Mouse (Mus musculus) liver, adult 2 months (tissue): ENCODE measurements around the gene Zc3h12c. TPM values are rescaled to one million over a fixed set of nuclear protein-coding genes. Genes with fewer than 3 reads are reported as not detected.
"Not testable (repeated sequence)": the region's sequence is repeated elsewhere in the genome, so short reads cannot be mapped to it uniquely, and the experiment has no call there.

Experiments used
- DNase-seq: peaks from one replicate; pipeline ENCODE4 v3.0.0-alpha.2; 2011; ENCODE audit warnings: low read depth, low spot score; ENCODE audit errors: extremely low read depth
- H3K27ac ChIP-seq: fragments of 200-500 bp; replicated peaks from 2 replicates; pipeline ENCODE4 v1.5.1; 2012; ENCODE audit warnings: low read depth, mild to moderate bottlenecking, control low read depth, inconsistent platforms, low read length; ENCODE audit not compliant: insufficient read depth
- H3K27me3 ChIP-seq: fragments of 200-500 bp; 2 replicates; pipeline ENCODE4 v1.6.1; 2012; ENCODE audit warnings: mild to moderate bottlenecking, moderate library complexity, low read length, inconsistent platforms; ENCODE audit not compliant: control insufficient read depth, insufficient read depth
- H3K36me3 ChIP-seq: fragments of 200-500 bp; 2 replicates; pipeline ENCODE4 v1.6.1; 2012; ENCODE audit warnings: low read length, inconsistent platforms; ENCODE audit not compliant: control insufficient read depth, insufficient read depth
- H3K4me1 ChIP-seq: fragments of 200-500 bp; 2 replicates; pipeline ENCODE4 v1.6.1; 2011; ENCODE audit warnings: low read length; ENCODE audit not compliant: control insufficient read depth, insufficient read depth
- H3K4me3 ChIP-seq: fragments of 200-500 bp; 2 replicates; pipeline ENCODE4 v1.5.1; 2011; ENCODE audit warnings: low read depth, mild to moderate bottlenecking, control low read depth, low read length, moderate library complexity; ENCODE audit not compliant: insufficient read depth
- H3K79me2 ChIP-seq: fragments of 200-500 bp; 2 replicates; pipeline ENCODE4 v1.6.1; 2012; ENCODE audit warnings: inconsistent platforms, mild to moderate bottlenecking, low read length, moderate library complexity; ENCODE audit not compliant: control insufficient read depth, insufficient read depth
- H3K9ac ChIP-seq: fragments of 200-500 bp; 2 replicates; pipeline ENCODE4 v1.6.1; 2012; ENCODE audit warnings: low read depth, mild to moderate bottlenecking, control low read depth, inconsistent platforms, low read length
- CTCF ChIP-seq: fragments of 200-500 bp; IDR thresholded peaks from 2 replicates; pipeline ENCODE4 v1.5.1; 2011; ENCODE audit warnings: low read depth, low read length, control low read depth
- POLR2A ChIP-seq: fragments of 200-500 bp; IDR thresholded peaks from 2 replicates; pipeline ENCODE4 v1.6.1; 2011; ENCODE audit warnings: low read length, control low read depth; ENCODE audit not compliant: insufficient read depth; ENCODE audit errors: extremely low read depth
- WGBS: fragments of 180-500 bp; shearing (Covaris S2); methylation state at CpG from one replicate; pipeline ENCODE4 v1.1.7; 2018; 5-methylcytosine and 5-hydroxymethylcytosine counted together
- polyA plus RNA-seq: library from polyadenylated mRNA; depleted of rRNA; stranded (reverse); fragments of >200 nt; gene quantifications from 2 replicates; pipeline ENCODE4 v1.2.3, GENCODE M21; 2012; rRNA removed
- total RNA-seq: library from RNA; depleted of rRNA; stranded (reverse); fragments of >200 nt; gene quantifications from 2 replicates; pipeline ENCODE4 v1.2.3, GENCODE M21; 2014; rRNA removed

Gene Zc3h12c
- total and polyA plus RNA-seq, 2 experiments = 1.1 to 4.5 TPM

DNA sequence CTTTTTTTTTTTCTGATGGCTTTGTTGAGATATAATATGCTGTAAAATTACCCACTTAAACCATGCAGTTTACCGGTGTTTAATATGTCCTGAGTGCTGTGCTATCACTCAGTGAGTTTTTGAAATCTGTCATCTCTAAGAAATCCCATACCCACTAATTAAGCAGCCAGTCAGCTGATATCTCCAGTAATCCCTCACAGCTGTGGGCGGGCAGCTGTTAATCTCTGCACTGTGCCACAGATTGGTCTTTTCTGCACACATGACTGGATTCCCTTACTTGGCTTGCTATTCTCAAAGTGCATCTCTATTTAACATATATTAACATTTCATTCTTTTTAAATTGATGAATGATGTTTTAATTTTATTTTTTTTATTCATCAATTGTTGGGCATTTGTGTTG, 92.3 kb downstream of the Zc3h12c start:
- Histone ChIP-seq H3K4me3 (no peak overlapping the region), H3K9ac (no peak overlapping the region), H3K79me2 (peaks cover 15% of the 10 kb centered on the region; the same call in 1 of the 2 replicates), H3K36me3 (peaks cover 62% of the 10 kb centered on the region), H3K4me1 (peaks cover 2% of the 10 kb centered on the region; the same call in 1 of the 2 replicates), H3K27me3 (no peaks in the 10 kb centered on the region), H3K27ac (no peak overlapping the region)
- DNase-seq = no peak
- TF ChIP-seq POLR2A (no peak), CTCF (no peak)
- WGBS = 92% methylated on average over 2 of the region's 2 CpGs

- DNase-seq = no peak
- Histone ChIP-seq H3K4me3 (no peak overlapping the region), H3K27ac (no peak overlapping the region), H3K27me3 (no peaks in the 10 kb centered on the region), H3K4me1 (peaks cover 2% of the 10 kb centered on the region; the same call in 1 of the 2 replicates), H3K9ac (no peak overlapping the region), H3K79me2 (peaks cover 12% of the 10 kb centered on the region; the same call in 1 of the 2 replicates), H3K36me3 (peaks cover 71% of the 10 kb centered on the region)
- TF ChIP-seq POLR2A (no peak), CTCF (no peak)
These were observed 96.2 kb downstream of the Zc3h12c start for GRCm38 (mm10) chr9:52072202-52072601.

- not testable (repeated sequence) for H3K4me3 ChIP-seq, H3K27ac ChIP-seq, H3K27me3 ChIP-seq, H3K9ac ChIP-seq, H3K4me1 ChIP-seq, H3K79me2 ChIP-seq, DNase-seq
- H3K36me3 ChIP-seq = peaks cover 68% of the 10 kb centered on the region
These were observed 97.0 kb downstream of the Zc3h12c start for GRCm38 (mm10) chr9:52071352-52071751.

DNA sequence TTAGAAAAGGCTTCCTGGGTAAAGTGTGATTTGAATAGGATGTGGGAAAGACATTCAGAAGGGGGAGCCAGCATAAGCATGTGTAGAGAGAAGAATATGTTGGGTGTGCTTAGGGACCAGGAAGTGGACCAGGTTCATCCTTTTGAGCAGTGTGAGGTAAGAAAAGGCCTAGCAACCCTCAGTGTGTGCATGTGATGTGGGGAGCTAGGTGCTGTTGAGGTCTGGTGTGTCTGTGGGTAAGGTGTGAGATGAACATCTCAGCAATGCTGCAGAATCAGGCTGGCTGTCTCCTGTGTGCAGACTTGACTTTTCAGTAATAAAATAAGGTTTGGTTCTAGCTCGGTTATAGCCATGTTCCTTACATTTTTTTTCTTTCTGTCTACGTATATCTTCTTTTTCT, 98.3 kb downstream of the Zc3h12c start:
- peaks cover 73% of the 10 kb centered on the region for H3K36me3 ChIP-seq
- H3K27me3 ChIP-seq = no peaks in the 10 kb centered on the region
- H3K27ac ChIP-seq = no peak overlapping the region
- H3K79me2 ChIP-seq = peaks cover 8% of the 10 kb centered on the region; the same call in 1 of the 2 replicates
- H3K4me1 ChIP-seq = no peaks in the 10 kb centered on the region
- no peak for DNase-seq
- WGBS = 95% methylated on average over 2 of the region's 2 CpGs
- H3K4me3 ChIP-seq = no peak overlapping the region
- no peak overlapping the region for H3K9ac ChIP-seq
- TF ChIP-seq CTCF (no peak), POLR2A (no peak)

Other genes with a start within 250 kb of the Zc3h12c start
- 144 and 160 TPM in 2 replicates for gene Fdx1, start 205.0 kb downstream of the Zc3h12c start, total RNA-seq
- gene Fdx1, start 205.0 kb downstream of the Zc3h12c start, polyA plus RNA-seq = 290 and 313 TPM in 2 replicates
- 167 TPM in 2 replicates for gene Rdx, start 121.4 kb downstream of the Zc3h12c start, total RNA-seq
- gene Rdx, start 121.4 kb downstream of the Zc3h12c start, polyA plus RNA-seq = 30.5 and 32.7 TPM in 2 replicates